Mouse (Mus musculus) small intestine, adult 2 months (tissue): ENCODE results near the gene Ric8b. TPM values are rescaled to one million over a fixed set of nuclear protein-coding genes. Genes with fewer than 3 reads are reported as not detected.
A peak's percentile ranks its signal among the peaks of the same experiment; 100 is the strongest.

ENCODE experiments used
- H3K27ac ChIP-seq: fragments of 200-500 bp; 2 replicates; pipeline ENCODE4 v1.5.1; 2012; ENCODE audit warnings: low read depth, low read length, control low read depth, inconsistent platforms; ENCODE audit not compliant: insufficient read depth
- H3K27me3 ChIP-seq: fragments of 200-500 bp; 2 replicates; pipeline ENCODE4 v1.6.1; 2012; ENCODE audit warnings: mild to moderate bottlenecking, moderate library complexity, low read length, inconsistent platforms; ENCODE audit not compliant: control insufficient read depth, insufficient read depth
- H3K36me3 ChIP-seq: fragments of 200-500 bp; 2 replicates; pipeline ENCODE4 v1.6.1; 2012; ENCODE audit warnings: mild to moderate bottlenecking, low read length, control low read depth, inconsistent platforms; ENCODE audit not compliant: control insufficient read depth, insufficient read depth
- H3K4me1 ChIP-seq: fragments of 200-500 bp; 2 replicates; pipeline ENCODE4 v1.6.1; 2012; ENCODE audit warnings: low read length, inconsistent platforms, mixed read lengths; ENCODE audit not compliant: control insufficient read depth, insufficient read depth, insufficient read length
- H3K4me3 ChIP-seq: fragments of 200-500 bp; 2 replicates; pipeline ENCODE4 v1.5.1; 2012; ENCODE audit warnings: low read depth, mild to moderate bottlenecking, control low read depth, inconsistent platforms, low read length, moderate library complexity
- CTCF ChIP-seq: fragments of 200-500 bp; IDR thresholded peaks from 2 replicates; pipeline ENCODE4 v1.5.1; 2012; ENCODE audit warnings: low read depth, mild to moderate bottlenecking, control low read depth, inconsistent platforms, low read length, moderate library complexity, mixed read lengths; ENCODE audit not compliant: insufficient replicate concordance, insufficient read length; ENCODE audit errors: extremely low read depth
- POLR2A ChIP-seq: fragments of 200-500 bp; IDR thresholded peaks from 2 replicates; pipeline ENCODE4 v1.6.1; 2012; ENCODE audit warnings: low read depth, mild to moderate bottlenecking, control low read depth, inconsistent platforms, low read length, moderate library complexity
- WGBS: fragments of 180-500 bp; shearing (Covaris S2); methylation state at CpG from one replicate; pipeline ENCODE4 v1.1.7; 2018; 5-methylcytosine and 5-hydroxymethylcytosine counted together
- polyA plus RNA-seq: library from polyadenylated mRNA; depleted of rRNA; stranded (reverse); fragments of >200 nt; gene quantifications from 2 replicates; pipeline ENCODE4 v1.2.3, GENCODE M21; 2012

Ric8b gene
- polyA plus RNA-seq, 1 experiment: 4.2 TPM

DNA sequence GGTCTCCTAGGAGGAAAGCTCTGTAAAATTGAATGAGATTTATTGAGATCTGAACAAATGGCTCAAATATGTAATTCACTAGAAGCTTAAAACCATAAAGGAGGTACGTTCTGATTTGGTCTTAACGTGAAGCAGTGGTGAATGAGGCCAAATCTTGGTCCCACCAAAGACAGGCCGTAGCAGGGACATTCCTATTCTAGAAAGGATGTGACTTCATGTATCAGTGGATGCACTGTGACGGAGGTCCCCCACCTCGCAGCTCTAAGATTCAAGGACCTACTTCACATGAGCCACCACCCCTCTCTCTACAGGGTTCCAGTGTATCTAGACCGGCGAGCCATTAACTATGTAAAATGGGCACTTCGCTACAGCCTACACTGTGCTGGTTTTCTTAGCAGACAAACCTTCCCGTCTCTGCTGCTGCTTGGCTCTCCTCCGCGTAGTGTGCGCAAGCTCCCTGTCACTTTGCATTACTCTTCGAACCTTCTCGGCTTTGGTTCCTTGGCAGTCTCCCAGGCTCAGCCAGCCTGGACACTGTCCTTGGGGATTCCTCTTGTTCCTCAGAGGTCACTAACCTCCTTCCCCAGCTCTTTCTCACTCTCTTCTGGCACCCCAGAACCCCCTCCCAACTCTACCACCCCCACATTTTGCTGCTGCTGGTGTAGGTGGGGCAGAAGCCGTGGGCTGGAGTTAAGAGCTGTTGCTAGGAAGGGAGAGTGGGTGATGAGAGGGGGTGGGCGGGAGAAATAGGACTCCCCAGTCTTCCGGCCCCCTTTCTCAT, 8.2 kb upstream of the Ric8b start:
- 87% methylated on average over 17 of the region's 17 CpGs for WGBS
- H3K4me3 ChIP-seq: no peak overlapping the region
- no peaks in the 10 kb centered on the region for H3K36me3 ChIP-seq
- no peak overlapping the region for H3K27ac ChIP-seq
- no peaks in the 10 kb centered on the region for H3K4me1 ChIP-seq
- TF ChIP-seq CTCF: no peak
- no peak for TF ChIP-seq POLR2A
- no peaks in the 10 kb centered on the region for H3K27me3 ChIP-seq

DNA sequence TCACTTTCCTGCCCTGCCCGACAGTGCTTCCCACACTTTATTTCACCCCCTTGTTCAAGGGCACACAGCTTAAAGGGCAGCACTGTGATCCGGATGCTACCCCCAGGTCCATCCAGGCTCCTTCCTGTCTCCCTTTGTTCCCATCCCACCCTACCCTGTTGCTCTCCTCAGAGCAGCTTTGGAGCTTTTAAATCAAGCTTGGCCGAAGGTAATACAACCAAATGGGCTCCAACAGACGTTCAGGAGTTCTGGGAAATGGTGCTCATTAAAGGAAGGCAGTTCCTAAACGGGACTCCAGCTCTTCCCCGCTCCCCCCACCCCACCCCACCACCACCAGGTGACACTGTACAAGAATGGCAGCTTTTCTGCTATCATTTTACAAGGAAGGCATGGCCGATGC, 7.2 kb upstream of the Ric8b start:
- no peak overlapping the region for H3K4me3 ChIP-seq
- H3K27me3 ChIP-seq: no peaks in the 10 kb centered on the region
- no peak overlapping the region for H3K27ac ChIP-seq
- H3K4me1 ChIP-seq: no peaks in the 10 kb centered on the region
- no peaks in the 10 kb centered on the region for H3K36me3 ChIP-seq
- TF ChIP-seq CTCF (no peak), POLR2A (no peak)
- WGBS: 59% methylated on average over 7 of the region's 7 CpGs

DNA sequence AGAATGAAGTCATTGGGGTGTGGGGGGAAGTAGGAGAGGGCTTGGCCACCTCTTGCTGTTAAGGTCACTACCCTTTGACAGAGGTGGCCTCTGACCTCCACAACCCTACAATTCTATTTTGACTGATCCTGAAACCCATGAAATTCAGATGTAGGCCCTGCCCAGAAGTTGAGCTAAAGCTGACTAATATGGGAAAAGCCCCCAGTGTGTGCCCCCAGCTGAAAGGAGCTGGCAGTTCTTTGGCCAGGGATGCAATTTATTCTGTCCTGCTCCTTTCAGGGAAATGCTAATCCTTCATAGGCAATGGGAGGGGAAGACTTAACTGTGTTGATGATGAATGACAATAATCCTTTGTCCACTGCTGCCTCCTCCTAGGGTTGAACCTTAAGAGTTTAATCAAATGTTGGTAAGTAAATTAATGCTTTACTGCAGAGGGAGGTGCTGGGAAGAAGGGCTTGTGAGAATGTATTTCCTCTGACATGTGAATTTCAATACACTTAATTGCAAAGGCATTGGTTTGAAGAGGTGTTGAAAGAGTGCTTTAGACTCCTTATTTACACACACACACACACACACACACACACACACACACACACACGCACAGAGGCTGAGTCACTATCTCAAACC, 6.5 kb upstream of the Ric8b start:
- WGBS: 83% methylated on average over 1 of the region's 1 CpGs
- no peak for TF ChIP-seq CTCF
- TF ChIP-seq POLR2A: no peak
- H3K27ac ChIP-seq: no peak overlapping the region
- no peaks in the 10 kb centered on the region for H3K27me3 ChIP-seq
- H3K4me3 ChIP-seq: no peak overlapping the region
- H3K4me1 ChIP-seq: no peaks in the 10 kb centered on the region
- H3K36me3 ChIP-seq: no peaks in the 10 kb centered on the region

DNA sequence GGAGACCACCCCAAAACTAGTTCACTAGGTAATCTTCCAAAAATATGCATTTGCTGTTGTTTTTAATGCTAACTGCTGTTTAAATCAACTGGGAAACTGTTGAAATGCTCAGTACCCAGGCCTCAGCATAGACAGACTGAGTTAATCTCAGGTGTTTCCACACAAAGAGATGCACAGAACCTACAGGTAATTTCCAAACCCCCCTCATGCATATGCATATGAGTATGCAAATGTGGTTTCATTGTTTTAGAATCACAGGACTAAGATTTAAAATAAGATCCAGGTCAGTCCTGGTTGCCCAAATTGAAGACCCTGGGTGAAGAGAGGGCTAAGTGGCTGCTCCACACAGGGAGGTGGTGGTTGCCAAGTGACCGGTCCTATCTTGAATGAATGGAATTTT, 4.3 kb upstream of the Ric8b start:
- Histone ChIP-seq H3K27ac (no peak overlapping the region), H3K36me3 (no peaks in the 10 kb centered on the region), H3K27me3 (no peaks in the 10 kb centered on the region), H3K4me1 (no peaks in the 10 kb centered on the region), H3K4me3 (no peak overlapping the region)
- TF ChIP-seq POLR2A: no peak
- no peak for TF ChIP-seq CTCF
- WGBS: 82% methylated on average over 1 of the region's 1 CpGs

DNA sequence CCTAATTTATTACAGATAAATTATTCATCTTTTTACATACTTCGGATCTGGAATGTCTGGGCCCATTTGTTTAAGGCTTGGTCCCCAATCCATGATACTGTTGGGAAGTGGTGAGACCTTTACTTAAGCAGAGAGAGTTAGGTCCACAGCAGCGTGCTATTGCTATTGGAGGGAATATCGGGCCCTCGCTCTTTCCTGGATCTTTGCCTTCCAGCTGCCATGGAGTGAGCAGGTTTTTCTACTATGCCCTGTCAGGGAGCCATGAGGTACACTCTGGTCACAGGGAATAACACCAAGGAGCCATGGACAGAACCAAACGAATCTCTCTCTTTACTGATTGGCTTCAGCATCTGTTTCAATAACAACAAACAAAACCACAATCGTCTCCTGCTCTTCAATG, 1.9 kb upstream of the Ric8b start:
- TF ChIP-seq POLR2A (no peak), CTCF (no peak)
- Histone ChIP-seq H3K36me3 (no peaks in the 10 kb centered on the region), H3K27ac (no peak overlapping the region), H3K27me3 (no peaks in the 10 kb centered on the region), H3K4me3 (no peak overlapping the region), H3K4me1 (no peaks in the 10 kb centered on the region)
- WGBS: 78% methylated on average over 6 of the region's 6 CpGs

DNA sequence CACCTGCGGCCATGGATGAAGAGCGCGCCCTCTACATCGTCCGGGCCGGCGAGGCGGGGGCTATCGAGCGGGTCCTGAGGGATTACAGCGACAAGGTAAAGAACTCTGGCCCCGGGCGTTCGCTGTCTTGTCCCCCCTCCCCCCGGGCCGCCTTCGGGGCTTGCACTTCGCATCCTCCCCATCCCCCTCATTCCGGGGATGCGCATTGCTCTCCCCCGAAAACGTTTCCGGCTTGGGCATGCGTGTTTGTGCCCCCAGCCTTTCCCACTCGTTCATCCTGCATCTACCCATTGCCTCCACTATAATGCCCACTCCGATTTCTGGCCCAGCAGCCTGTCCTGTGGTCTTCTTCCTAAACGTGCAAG, 297 bp downstream of the Ric8b start:
- WGBS: under 1% methylated on average over 27 of the region's 27 CpGs
- TF ChIP-seq CTCF (no peak), POLR2A (no peak)
- H3K27ac ChIP-seq: no peak overlapping the region
- H3K36me3 ChIP-seq: no peaks in the 10 kb centered on the region
- peak overlapping the region; percentile 80 for H3K4me3 ChIP-seq
- no peaks in the 10 kb centered on the region for H3K27me3 ChIP-seq
- no peaks in the 10 kb centered on the region for H3K4me1 ChIP-seq

DNA sequence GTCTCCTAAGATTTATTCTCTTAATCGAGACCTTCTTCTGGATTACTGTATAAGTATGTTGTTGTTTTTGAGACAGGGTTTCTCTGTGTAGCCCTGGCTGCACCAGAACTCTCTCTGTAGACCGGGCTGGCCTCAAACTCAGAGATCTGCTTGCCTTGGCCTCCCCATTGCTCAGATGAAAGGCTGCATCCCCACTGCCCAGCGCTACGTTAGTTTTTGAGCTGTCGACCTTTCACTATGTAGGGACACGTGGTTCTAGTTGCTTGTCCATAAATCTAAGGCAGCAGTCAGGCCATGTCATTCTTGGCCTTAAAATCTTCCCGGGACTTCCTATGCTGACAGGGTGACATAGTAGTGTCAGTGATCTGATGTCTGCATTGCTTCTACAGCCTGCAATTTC, 8.9 kb downstream of the Ric8b start:
- no peak overlapping the region for H3K27ac ChIP-seq
- H3K27me3 ChIP-seq: no peaks in the 10 kb centered on the region
- WGBS: 86% methylated on average over 7 of the region's 7 CpGs
- no peaks in the 10 kb centered on the region for H3K4me1 ChIP-seq
- TF ChIP-seq CTCF: no peak
- H3K36me3 ChIP-seq: peaks cover 14% of the 10 kb centered on the region
- no peak overlapping the region for H3K4me3 ChIP-seq
